Mouse (Mus musculus): ENCODE measurements around the gene Btnl9.
"Not testable (repeated sequence)": the region's sequence is repeated elsewhere in the genome, so short reads cannot be mapped to it uniquely, and the experiment has no call there.

The Btnl9 gene

GRCm38 (mm10) chr11:49176047-49176779 is 10.7 kb downstream of the Btnl9 start:
- DNase-seq (ENCODE audit: low spot score) = not testable (repeated sequence)

GRCm38 (mm10) chr11:49175345-49175744 is 11.6 kb downstream of the Btnl9 start:
- DNase-seq (ENCODE audit: low spot score) = no peak

- DNase-seq (ENCODE audit: low spot score) = no peak
Measured at GRCm38 (mm10) chr11:49170576-49170975, 16.4 kb downstream of the Btnl9 start.

DNA sequence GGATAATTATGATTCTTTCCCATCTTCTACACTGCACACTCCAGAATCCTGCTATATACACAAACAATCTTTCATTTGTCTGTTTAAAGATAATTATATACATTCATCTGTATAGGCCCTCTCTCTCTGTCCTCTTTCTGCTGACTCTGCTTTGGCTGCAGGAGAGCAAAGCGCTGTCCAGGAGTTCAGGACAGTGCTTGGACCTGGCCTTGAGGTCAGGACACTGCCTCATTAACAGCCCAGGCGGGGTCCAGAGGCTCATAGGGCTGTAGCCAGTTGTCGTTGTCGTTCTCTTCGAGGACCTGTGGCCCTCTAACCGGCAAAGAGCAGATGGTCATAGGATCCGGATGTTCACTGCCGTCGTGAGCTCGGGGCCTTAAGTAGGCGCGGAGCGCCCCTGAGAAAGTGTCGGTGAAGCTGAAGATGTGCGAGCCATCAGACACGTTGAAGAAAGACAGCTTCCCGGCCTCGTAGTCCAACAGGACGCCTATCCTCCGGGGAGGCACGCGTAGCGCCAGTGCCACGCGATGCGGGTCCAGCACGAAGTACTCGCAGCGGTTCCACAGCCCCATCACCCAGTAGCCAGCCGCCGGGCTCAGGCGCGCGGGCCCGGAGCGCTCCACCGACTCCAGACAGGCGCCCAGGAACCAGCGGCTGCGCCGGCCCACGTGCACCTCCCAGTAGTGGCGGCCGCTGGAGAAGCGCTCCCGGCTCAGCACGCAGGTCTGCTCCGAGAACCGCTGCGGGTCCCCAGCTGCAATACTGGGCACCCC is 17.9 kb downstream of the Btnl9 start:
- DNase-seq (ENCODE audit: low spot score) = no peak

DNA sequence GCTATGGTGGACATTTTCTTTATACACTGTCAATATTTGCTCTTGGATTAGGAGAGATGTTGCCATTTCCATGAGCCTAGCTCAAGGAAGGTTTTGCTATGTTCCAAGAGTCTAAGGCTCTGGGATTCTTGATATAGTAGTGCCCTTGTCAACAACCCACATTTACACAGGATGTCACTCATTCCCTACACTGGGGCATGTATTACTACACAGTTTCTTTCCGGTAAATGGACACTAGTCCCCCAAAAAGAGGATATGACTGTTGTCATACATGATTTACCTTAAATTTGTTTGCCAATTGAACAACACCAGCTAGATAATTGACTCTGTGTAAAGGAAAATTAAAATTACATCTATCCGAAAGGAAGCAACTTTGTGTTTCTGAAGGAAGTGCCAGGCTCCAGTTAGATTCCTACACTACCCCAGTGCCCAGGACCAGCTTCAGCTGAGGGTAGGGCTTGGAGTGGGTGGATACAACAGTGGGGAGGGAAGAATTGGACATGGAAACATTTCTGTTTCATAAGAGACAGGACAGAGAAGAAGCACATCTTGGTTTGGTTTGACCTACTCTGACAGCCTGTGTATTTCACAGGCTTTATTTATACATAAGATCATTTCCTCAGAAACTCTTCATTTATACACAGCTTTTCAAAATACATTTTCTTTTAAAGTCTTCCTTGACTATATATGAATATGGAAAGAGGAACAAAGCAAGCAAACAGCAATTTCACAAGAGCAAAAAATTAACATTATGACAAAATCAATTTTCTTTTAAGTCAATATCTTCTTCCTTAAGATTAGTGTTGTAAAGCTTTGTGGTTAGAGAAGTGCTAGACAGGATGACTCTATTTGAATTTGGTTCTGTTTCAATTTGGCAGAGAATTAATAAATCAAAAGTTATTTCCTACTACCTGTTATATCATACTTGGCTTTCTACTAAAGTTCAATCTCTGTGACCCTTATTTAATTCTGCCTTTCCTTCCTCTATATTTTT is 29.8 kb downstream of the Btnl9 start:
- no peak for DNase-seq (ENCODE audit: low spot score)

DNA sequence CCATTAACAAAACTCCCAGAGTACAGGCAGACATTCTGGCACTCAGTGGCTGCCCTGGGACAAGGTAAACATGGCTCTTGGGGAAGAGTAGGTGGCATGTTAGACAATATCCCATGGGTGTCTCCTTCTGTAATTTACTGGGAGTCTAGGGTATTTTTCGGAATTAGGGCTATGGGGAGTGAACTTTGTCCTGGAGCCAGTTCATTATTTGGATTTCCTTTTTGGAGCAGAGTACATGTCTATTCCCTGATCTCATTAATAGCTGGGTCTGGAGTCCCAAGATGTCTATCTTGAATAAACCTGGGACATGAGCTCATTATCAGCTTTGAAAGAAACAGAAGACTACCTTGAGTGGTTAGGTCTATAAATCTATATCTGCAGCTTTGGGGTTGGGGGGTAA is 32.9 kb downstream of the Btnl9 start, which contains the start of gene Olfr1394:
Olfr1394 (plus strand) TSS at position 301 of the 400 bp plus-strand sequence.
- DNase-seq (ENCODE audit: low spot score) = no peak

- DNase-seq (ENCODE audit: low spot score) = no peak
Measured at GRCm38 (mm10) chr11:49141974-49142373, 45.0 kb downstream of the Btnl9 start, which contains the start of gene Olfr1395. Gene Olfr1395, plus strand, starts transcription at chr11:49142274.

- DNase-seq (ENCODE audit: low spot score) = no peak
Measured at GRCm38 (mm10) chr11:49124169-49124568, 62.8 kb downstream of the Btnl9 start.

DNA sequence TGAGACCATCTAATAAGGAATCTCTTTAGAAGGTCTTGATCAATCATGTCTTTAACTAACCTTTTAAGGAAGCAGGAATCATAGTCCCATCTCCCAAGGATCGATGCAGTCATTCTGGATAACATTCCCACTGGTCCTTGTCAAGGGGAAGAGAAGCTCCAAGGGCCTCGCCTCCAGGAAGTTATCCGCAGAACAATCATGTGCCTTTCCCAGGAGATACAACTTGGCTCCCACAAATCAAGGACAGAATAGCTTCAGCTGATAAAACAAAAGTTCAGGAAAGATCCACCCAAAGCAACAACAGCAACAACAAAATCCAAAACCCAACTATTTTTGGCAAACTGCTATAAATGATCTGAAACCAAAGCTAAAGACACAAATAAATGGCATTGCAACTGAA is 67.3 kb downstream of the Btnl9 start:
- DNase-seq (ENCODE audit: low spot score) = no peak

Measured in ovary, postnatal 10 days (tissue).